Mouse (Mus musculus) kidney, postnatal 14 days (tissue): ENCODE data around the gene Snrpa.
A peak's percentile ranks its signal among the peaks of the same experiment; 100 is the strongest.
"Not testable (repeated sequence)": the region's sequence is repeated elsewhere in the genome, so short reads cannot be mapped to it uniquely, and the experiment has no call there.

Experiments
- DNase-seq: peaks from one replicate; pipeline ENCODE4 v3.0.0; 2022; ENCODE audit warnings: mixed read lengths

Gene Snrpa

GRCm38 (mm10) chr7:27195681-27196611 lies at the start of gene Snrpa, which contains the start of gene BC024978:
Gene Snrpa, minus strand, starts transcription at chr7:27196271.
Gene BC024978, plus strand, starts transcription at chr7:27195781.
- peak; percentile 99 for DNase-seq

GRCm38 (mm10) chr7:27244088-27244487 lies 48.0 kb upstream of the Snrpa start:
- DNase-seq = not testable (repeated sequence)

- no peak for DNase-seq
Measured at GRCm38 (mm10) chr7:27243211-27243610, 47.1 kb upstream of the Snrpa start.

- DNase-seq = no peak
Measured at GRCm38 (mm10) chr7:27238568-27238967, 42.5 kb upstream of the Snrpa start.

- DNase-seq = no peak
Measured at GRCm38 (mm10) chr7:27237527-27237926, 41.5 kb upstream of the Snrpa start.

- no peak for DNase-seq
Measured at GRCm38 (mm10) chr7:27235726-27236125, 39.7 kb upstream of the Snrpa start.

- DNase-seq = no peak
Measured at GRCm38 (mm10) chr7:27233300-27233699, 37.2 kb upstream of the Snrpa start.

- DNase-seq = peak; percentile 96
Measured at GRCm38 (mm10) chr7:27232781-27233281, 36.8 kb upstream of the Snrpa start, which contains the start of gene Coq8b. Gene Coq8b, plus strand, starts transcription at chr7:27233023.

- DNase-seq = no peak
Measured at GRCm38 (mm10) chr7:27231693-27232331, 35.7 kb upstream of the Snrpa start.

GRCm38 (mm10) chr7:27230781-27231180 lies 34.7 kb upstream of the Snrpa start:
- no peak for DNase-seq

GRCm38 (mm10) chr7:27228865-27229264 lies 32.8 kb upstream of the Snrpa start:
- no peak for DNase-seq

- DNase-seq = peak; percentile 95
Measured at GRCm38 (mm10) chr7:27228281-27228821, 32.3 kb upstream of the Snrpa start, which contains the start of gene Itpkc. Gene Itpkc, minus strand, starts transcription at chr7:27228661.

GRCm38 (mm10) chr7:27227676-27228075 lies 31.6 kb upstream of the Snrpa start:
- peak; percentile 18 for DNase-seq

- no peak for DNase-seq
Measured at GRCm38 (mm10) chr7:27227276-27227675, 31.2 kb upstream of the Snrpa start.

- no peak for DNase-seq
Measured at GRCm38 (mm10) chr7:27224877-27225575, 29.0 kb upstream of the Snrpa start.

- no peak for DNase-seq
Measured at GRCm38 (mm10) chr7:27222538-27222937, 26.5 kb upstream of the Snrpa start.

- DNase-seq = no peak
Measured at GRCm38 (mm10) chr7:27221939-27222338, 25.9 kb upstream of the Snrpa start.

- no peak for DNase-seq
Measured at GRCm38 (mm10) chr7:27219937-27220336, 23.9 kb upstream of the Snrpa start.

- no peak for DNase-seq
Measured at GRCm38 (mm10) chr7:27218586-27218985, 22.5 kb upstream of the Snrpa start.

GRCm38 (mm10) chr7:27212626-27213025 lies 16.6 kb upstream of the Snrpa start:
- DNase-seq = no peak

GRCm38 (mm10) chr7:27203730-27204449 lies 7.8 kb upstream of the Snrpa start:
- peak; percentile 28 for DNase-seq

- no peak for DNase-seq
Measured at GRCm38 (mm10) chr7:27198779-27199178, 2.7 kb upstream of the Snrpa start.
